Mouse (Mus musculus): ENCODE measurements at regions not wholly inside any gene's neighbourhood (a gene's known extent, or its start where the extent isn't known, plus 50 kb on each side); places are given as distances from the start of the nearest gene placed in this dataset.

DNA sequence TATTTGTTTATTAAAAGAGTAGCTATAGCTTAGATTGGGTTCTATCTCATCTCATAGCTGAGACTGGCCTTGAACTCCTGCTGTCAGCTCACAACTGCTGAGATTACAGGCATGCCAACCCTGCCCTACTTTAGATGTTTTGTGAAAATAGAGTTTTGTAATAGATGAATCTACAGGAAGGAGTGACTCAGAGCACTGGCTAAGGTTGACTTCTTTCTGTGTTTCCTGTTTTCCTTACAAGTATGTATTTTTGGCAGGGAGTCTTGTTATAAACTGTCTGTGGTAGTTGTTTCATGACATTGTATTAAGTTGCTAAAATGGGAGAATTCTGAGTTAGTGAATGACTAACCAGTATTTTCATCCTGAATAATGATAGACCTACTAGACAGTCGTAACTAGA is 1224.4 kb upstream of the Cited2 start:
- WGBS, result 76% methylated on average over 1 of the region's 1 CpGs
- no peaks in the 10 kb centered on the region for H3K36me3 ChIP-seq (ENCODE audit: control insufficient read depth, insufficient read depth, low read length)
- no peaks in the 10 kb centered on the region for H3K9me3 ChIP-seq (ENCODE audit: control insufficient read depth, low read length)
- no peaks in the 10 kb centered on the region for H3K27me3 ChIP-seq (ENCODE audit: control insufficient read depth, insufficient read depth, low read length)
- H3K9ac ChIP-seq (ENCODE audit: low read length), result no peak overlapping the region
- no peak for ATAC-seq (ENCODE audit: insufficient number of reproducible peaks, insufficient read depth, low FRiP score, low read depth)
- H3K27ac ChIP-seq (replicated peaks in 1 of 2; ENCODE audit: control insufficient read depth in 1 of 2, insufficient read depth in 1 of 2, low read depth in 2 of 2, low read length in 2 of 2), result no peak overlapping the region
- no peak overlapping the region for H3K4me3 ChIP-seq (ENCODE audit: control insufficient read depth in 1 of 2, insufficient read depth in 1 of 2, low read depth in 1 of 2, low read length in 2 of 2)
- H3K4me1 ChIP-seq (ENCODE audit: control insufficient read depth in 2 of 2, insufficient read depth in 2 of 2, low read length in 2 of 2), result no peaks in the 10 kb centered on the region
- no peak overlapping the region for H3K4me2 ChIP-seq (ENCODE audit: low read length)

DNA sequence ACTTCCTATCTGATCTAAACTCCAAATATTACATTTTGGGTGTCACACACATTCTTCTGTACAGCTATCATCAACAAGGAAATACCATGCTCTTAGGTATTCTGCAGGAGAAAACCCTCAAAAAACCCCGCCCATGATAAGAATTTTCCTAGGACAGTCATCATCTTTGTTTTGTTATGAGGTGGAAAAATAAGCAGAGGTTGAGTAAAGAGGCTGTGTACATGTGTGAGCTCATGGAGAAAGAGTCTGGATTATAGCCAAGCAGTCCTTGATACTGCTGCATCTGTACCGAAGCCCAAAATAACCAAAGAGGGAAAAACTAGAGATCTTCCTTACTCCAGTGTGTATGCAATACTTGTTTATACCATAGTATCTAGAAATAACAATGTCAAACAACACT is 1215.3 kb upstream of the Cited2 start:
- Histone ChIP-seq H3K4me3 (ENCODE audit: control insufficient read depth in 1 of 2, insufficient read depth in 1 of 2, low read depth in 1 of 2, low read length in 2 of 2) (no peak overlapping the region), H3K27me3 (ENCODE audit: control insufficient read depth, insufficient read depth, low read length) (no peaks in the 10 kb centered on the region), H3K9ac (ENCODE audit: low read length) (no peak overlapping the region), H3K36me3 (ENCODE audit: control insufficient read depth, insufficient read depth, low read length) (no peaks in the 10 kb centered on the region), H3K9me3 (ENCODE audit: control insufficient read depth, low read length) (no peaks in the 10 kb centered on the region), H3K27ac (replicated peaks in 1 of 2; ENCODE audit: control insufficient read depth in 1 of 2, insufficient read depth in 1 of 2, low read depth in 2 of 2, low read length in 2 of 2) (peak overlapping the region in 1 of 2 experiments; percentile 54; a peak in 1 of 4 replicates), H3K4me1 (ENCODE audit: control insufficient read depth in 2 of 2, insufficient read depth in 2 of 2, low read length in 2 of 2) (peaks cover 0 to 8% of the 10 kb centered on the region in 2 experiments; a peak in 2 of 4 replicates), H3K4me2 (ENCODE audit: low read length) (no peak overlapping the region)
- ATAC-seq (ENCODE audit: insufficient number of reproducible peaks, insufficient read depth, low FRiP score, low read depth), result no peak
- 30% methylated on average over 2 of the region's 2 CpGs for WGBS

DNA sequence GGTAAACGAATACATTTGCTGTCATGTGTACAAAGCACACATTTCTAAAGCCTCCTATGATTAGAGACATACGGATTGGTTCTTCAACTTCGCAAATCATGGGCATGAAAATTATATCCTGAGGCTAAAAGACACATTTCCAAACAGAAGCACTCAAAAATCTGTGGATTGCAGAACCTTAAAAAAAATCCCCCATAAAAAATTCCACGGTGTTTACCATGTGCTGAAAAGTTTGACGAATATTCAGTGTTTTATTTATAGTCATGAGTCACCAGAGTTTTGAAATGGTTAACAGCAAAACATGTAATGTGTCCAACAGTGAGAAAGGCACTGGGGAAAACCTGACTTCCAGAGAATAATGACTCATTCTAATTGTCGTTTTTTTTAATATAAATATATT is 1214.9 kb upstream of the Cited2 start:
- 44% methylated on average over 6 of the region's 6 CpGs for WGBS
- H3K27me3 ChIP-seq (ENCODE audit: control insufficient read depth, insufficient read depth, low read length), result no peaks in the 10 kb centered on the region
- peak overlapping the region in 1 of 2 experiments; percentile 54; a peak in 1 of 4 replicates for H3K27ac ChIP-seq (replicated peaks in 1 of 2; ENCODE audit: control insufficient read depth in 1 of 2, insufficient read depth in 1 of 2, low read depth in 2 of 2, low read length in 2 of 2)
- no peak overlapping the region for H3K4me2 ChIP-seq (ENCODE audit: low read length)
- ATAC-seq (ENCODE audit: insufficient number of reproducible peaks, insufficient read depth, low FRiP score, low read depth), result no peak
- H3K36me3 ChIP-seq (ENCODE audit: control insufficient read depth, insufficient read depth, low read length), result no peaks in the 10 kb centered on the region
- H3K4me3 ChIP-seq (ENCODE audit: control insufficient read depth in 1 of 2, insufficient read depth in 1 of 2, low read depth in 1 of 2, low read length in 2 of 2), result no peak overlapping the region
- no peak overlapping the region for H3K9ac ChIP-seq (ENCODE audit: low read length)
- peaks cover 0 to 8% of the 10 kb centered on the region in 2 experiments; a peak in 2 of 4 replicates for H3K4me1 ChIP-seq (ENCODE audit: control insufficient read depth in 2 of 2, insufficient read depth in 2 of 2, low read length in 2 of 2)
- H3K9me3 ChIP-seq (ENCODE audit: control insufficient read depth, low read length), result no peaks in the 10 kb centered on the region

GRCm38 (mm10) chr10:16514656-16515055 is 1208.4 kb upstream of the Cited2 start:
- H3K4me2 ChIP-seq (ENCODE audit: low read length), result no peak overlapping the region
- H3K4me3 ChIP-seq (ENCODE audit: control insufficient read depth in 1 of 2, insufficient read depth in 1 of 2, low read depth in 1 of 2, low read length in 2 of 2), result no peak overlapping the region
- no peak overlapping the region for H3K9ac ChIP-seq (ENCODE audit: low read length)
- no peak overlapping the region for H3K27ac ChIP-seq (replicated peaks in 1 of 2; ENCODE audit: control insufficient read depth in 1 of 2, insufficient read depth in 1 of 2, low read depth in 2 of 2, low read length in 2 of 2)
- H3K9me3 ChIP-seq (ENCODE audit: control insufficient read depth, low read length), result no peaks in the 10 kb centered on the region
- no peaks in the 10 kb centered on the region for H3K4me1 ChIP-seq (ENCODE audit: control insufficient read depth in 2 of 2, insufficient read depth in 2 of 2, low read length in 2 of 2)
- 65% methylated on average over 2 of the region's 2 CpGs for WGBS
- no peaks in the 10 kb centered on the region for H3K36me3 ChIP-seq (ENCODE audit: control insufficient read depth, insufficient read depth, low read length)
- H3K27me3 ChIP-seq (ENCODE audit: control insufficient read depth, insufficient read depth, low read length), result no peaks in the 10 kb centered on the region
- no peak for ATAC-seq (ENCODE audit: insufficient number of reproducible peaks, insufficient read depth, low FRiP score, low read depth)

- H3K4me2 ChIP-seq (ENCODE audit: low read length), result no peak overlapping the region
- no peaks in the 10 kb centered on the region for H3K27me3 ChIP-seq (ENCODE audit: control insufficient read depth, insufficient read depth, low read length)
- H3K36me3 ChIP-seq (ENCODE audit: control insufficient read depth, insufficient read depth, low read length), result no peaks in the 10 kb centered on the region
- ATAC-seq (ENCODE audit: insufficient number of reproducible peaks, insufficient read depth, low FRiP score, low read depth), result no peak
- no peak overlapping the region for H3K4me3 ChIP-seq (ENCODE audit: control insufficient read depth in 1 of 2, insufficient read depth in 1 of 2, low read depth in 1 of 2, low read length in 2 of 2)
- no peaks in the 10 kb centered on the region for H3K9me3 ChIP-seq (ENCODE audit: control insufficient read depth, low read length)
- H3K4me1 ChIP-seq (ENCODE audit: control insufficient read depth in 2 of 2, insufficient read depth in 2 of 2, low read length in 2 of 2), result no peaks in the 10 kb centered on the region
- no peak overlapping the region for H3K27ac ChIP-seq (replicated peaks in 1 of 2; ENCODE audit: control insufficient read depth in 1 of 2, insufficient read depth in 1 of 2, low read depth in 2 of 2, low read length in 2 of 2)
- no peak overlapping the region for H3K9ac ChIP-seq (ENCODE audit: low read length)
Observed at GRCm38 (mm10) chr10:16521895-16522294, 1201.1 kb upstream of the Cited2 start.

- Histone ChIP-seq H3K4me3 (ENCODE audit: control insufficient read depth in 1 of 2, insufficient read depth in 1 of 2, low read depth in 1 of 2, low read length in 2 of 2) (no peak overlapping the region), H3K9ac (ENCODE audit: low read length) (no peak overlapping the region), H3K36me3 (ENCODE audit: control insufficient read depth, insufficient read depth, low read length) (no peaks in the 10 kb centered on the region), H3K9me3 (ENCODE audit: control insufficient read depth, low read length) (no peaks in the 10 kb centered on the region), H3K27ac (replicated peaks in 1 of 2; ENCODE audit: control insufficient read depth in 1 of 2, insufficient read depth in 1 of 2, low read depth in 2 of 2, low read length in 2 of 2) (no peak overlapping the region), H3K4me2 (ENCODE audit: low read length) (no peak overlapping the region), H3K27me3 (ENCODE audit: control insufficient read depth, insufficient read depth, low read length) (no peaks in the 10 kb centered on the region), H3K4me1 (ENCODE audit: control insufficient read depth in 2 of 2, insufficient read depth in 2 of 2, low read length in 2 of 2) (no peaks in the 10 kb centered on the region)
- WGBS, result 66% methylated on average over 1 of the region's 1 CpGs
- no peak for ATAC-seq (ENCODE audit: insufficient number of reproducible peaks, insufficient read depth, low FRiP score, low read depth)
Observed at GRCm38 (mm10) chr10:16524101-16524500, 1198.9 kb upstream of the Cited2 start.

DNA sequence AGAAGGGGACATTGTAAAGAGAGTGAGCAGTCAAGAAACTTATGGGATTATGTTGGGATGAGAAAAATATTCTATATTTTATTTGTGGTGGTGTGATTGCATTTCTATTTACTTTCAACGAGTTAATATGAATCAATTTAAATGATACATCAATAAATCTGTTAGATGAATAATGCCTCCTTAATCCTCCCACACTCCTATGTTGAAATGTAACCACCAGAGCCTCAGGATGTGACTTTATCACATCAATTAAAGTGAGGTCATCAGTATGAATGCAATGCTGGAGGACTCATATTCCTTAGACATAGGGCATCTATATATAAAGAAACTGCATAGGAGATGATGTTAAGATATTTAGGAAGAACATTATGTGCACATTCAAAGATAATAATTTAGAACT is 1195.3 kb upstream of the Cited2 start:
- WGBS, result 60% methylated on average over 1 of the region's 1 CpGs
- Histone ChIP-seq H3K4me2 (ENCODE audit: low read length) (no peak overlapping the region), H3K27me3 (ENCODE audit: control insufficient read depth, insufficient read depth, low read length) (no peaks in the 10 kb centered on the region), H3K9ac (ENCODE audit: low read length) (no peak overlapping the region), H3K9me3 (ENCODE audit: control insufficient read depth, low read length) (no peaks in the 10 kb centered on the region), H3K27ac (replicated peaks in 1 of 2; ENCODE audit: control insufficient read depth in 1 of 2, insufficient read depth in 1 of 2, low read depth in 2 of 2, low read length in 2 of 2) (no peak overlapping the region), H3K4me1 (ENCODE audit: control insufficient read depth in 2 of 2, insufficient read depth in 2 of 2, low read length in 2 of 2) (no peaks in the 10 kb centered on the region), H3K4me3 (ENCODE audit: control insufficient read depth in 1 of 2, insufficient read depth in 1 of 2, low read depth in 1 of 2, low read length in 2 of 2) (no peak overlapping the region), H3K36me3 (ENCODE audit: control insufficient read depth, insufficient read depth, low read length) (no peaks in the 10 kb centered on the region)
- no peak for ATAC-seq (ENCODE audit: insufficient number of reproducible peaks, insufficient read depth, low FRiP score, low read depth)

DNA sequence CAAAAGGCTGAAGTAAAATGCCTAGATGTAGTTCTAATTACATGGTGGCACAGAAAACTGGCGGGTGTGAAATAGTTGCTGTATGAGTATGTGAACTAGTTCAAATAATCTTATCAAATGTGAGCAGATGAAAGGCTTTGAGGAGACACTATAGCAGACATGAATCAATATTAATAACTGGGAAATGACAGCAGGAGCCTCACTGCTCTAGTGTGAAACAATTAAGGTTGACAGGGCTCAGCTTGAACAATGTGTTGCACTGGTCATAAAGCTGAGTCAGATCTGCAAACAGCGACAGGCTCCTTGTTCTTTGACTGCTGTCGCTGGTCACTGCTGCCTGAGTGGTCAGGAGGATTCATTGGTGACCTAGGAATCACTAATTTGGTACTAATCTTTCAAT is 1185.4 kb upstream of the Cited2 start:
- H3K4me3 ChIP-seq (ENCODE audit: control insufficient read depth in 1 of 2, insufficient read depth in 1 of 2, low read depth in 1 of 2, low read length in 2 of 2), result no peak overlapping the region
- no peak for ATAC-seq (ENCODE audit: insufficient number of reproducible peaks, insufficient read depth, low FRiP score, low read depth)
- H3K27ac ChIP-seq (replicated peaks in 1 of 2; ENCODE audit: control insufficient read depth in 1 of 2, insufficient read depth in 1 of 2, low read depth in 2 of 2, low read length in 2 of 2), result no peak overlapping the region
- no peak overlapping the region for H3K9ac ChIP-seq (ENCODE audit: low read length)
- 42% methylated on average over 3 of the region's 3 CpGs for WGBS
- H3K4me1 ChIP-seq (ENCODE audit: control insufficient read depth in 2 of 2, insufficient read depth in 2 of 2, low read length in 2 of 2), result no peaks in the 10 kb centered on the region
- no peaks in the 10 kb centered on the region for H3K27me3 ChIP-seq (ENCODE audit: control insufficient read depth, insufficient read depth, low read length)
- no peak overlapping the region for H3K4me2 ChIP-seq (ENCODE audit: low read length)
- no peaks in the 10 kb centered on the region for H3K36me3 ChIP-seq (ENCODE audit: control insufficient read depth, insufficient read depth, low read length)
- H3K9me3 ChIP-seq (ENCODE audit: control insufficient read depth, low read length), result no peaks in the 10 kb centered on the region

Measured in heart, embryonic 14.5 days (tissue).